ENCODE assay signal across 9 mouse cellular contexts in the genomic region with DNA sequence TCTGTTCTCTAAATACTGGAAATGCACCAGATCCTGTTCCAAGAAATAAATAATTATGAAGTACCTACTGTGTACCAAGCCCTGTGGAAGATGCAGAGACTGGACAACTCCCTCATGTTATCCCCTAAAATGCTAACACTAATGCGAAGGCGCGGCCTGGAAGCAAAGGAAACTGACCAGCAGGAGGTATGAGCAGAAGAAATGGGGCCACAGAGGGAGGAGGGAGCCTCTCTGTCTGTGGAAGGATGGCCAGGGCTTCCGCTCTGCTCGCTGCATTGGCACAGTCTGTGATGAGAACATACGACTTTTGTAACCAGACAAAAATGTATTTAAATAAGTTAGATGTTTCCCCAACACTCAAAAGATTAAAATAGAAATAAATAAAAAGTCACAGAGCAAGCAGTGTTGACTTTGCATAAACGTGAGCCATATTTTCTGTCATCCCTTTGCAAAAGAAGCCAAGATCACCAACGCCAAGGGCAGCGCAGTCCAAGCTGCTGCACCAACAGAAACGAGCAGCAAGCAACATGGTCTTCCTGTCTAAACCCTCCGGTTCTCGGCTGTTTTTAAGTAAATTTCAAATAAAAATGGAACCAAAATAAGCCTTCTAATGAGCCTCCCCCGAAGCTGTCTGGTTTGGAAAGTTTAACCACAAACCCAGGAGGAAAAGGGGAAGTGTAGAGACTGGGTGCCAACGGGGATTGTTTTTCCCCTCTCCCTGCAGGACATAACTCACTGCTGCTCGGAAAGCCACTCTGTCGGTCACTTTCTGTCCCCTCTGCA. TPM values are rescaled to one million over a fixed set of nuclear protein-coding genes. Genes with fewer than 3 reads are reported as not detected.
DNase-seq lines count a peak whose midpoint lies in the region; ATAC-seq and TF ChIP-seq lines count a peak whose summit lies in the region.
"Had no signal": no experiment of that assay in that cellular context is flagged by ENCODE, and none has a peak within 500 bp of the region (broad histone marks: within the 10 kb centered on the region; RNA-seq: fewer than 3 reads in every experiment).

No protein-coding gene starts in this region.

- TF ChIP-seq CTCF in thymus, adult 2 months (IDR thresholded peaks at IDR 0.05; ENCODE audit: borderline replicate concordance, control insufficient read depth, extremely low read depth, insufficient read depth, low read length, poor library complexity) = no peak
- peak; percentile 24; the same call in 1 of the 2 replicates for TF ChIP-seq CTCF in intestine, postnatal 0 days (IDR thresholded peaks at IDR 0.05; ENCODE audit: low read depth)

- no peaks in the 10 kb centered on the region for H3K9me3 ChIP-seq in intestine, postnatal 0 days (ENCODE audit: control insufficient read depth)
- H3K9me3 ChIP-seq in stomach, embryonic 16.5 days (replicated peaks; ENCODE audit: control insufficient read depth, low read length) = no peaks in the 10 kb centered on the region
- H3K9me3 ChIP-seq: hindbrain, embryonic 10.5 days had no signal

- 25% methylated on average over 16 of the region's 16 CpGs for WGBS in thymus, adult 2 months
- WGBS in intestine, postnatal 0 days = 58% methylated on average over 16 of the region's 16 CpGs
- WGBS in stomach, embryonic 16.5 days = 37% methylated on average over 16 of the region's 16 CpGs

- H3K36me3 ChIP-seq in thymus, adult 2 months (ENCODE audit: control insufficient read depth, insufficient read depth, low read length) = no peaks in the 10 kb centered on the region
- H3K36me3 ChIP-seq in intestine, postnatal 0 days (ENCODE audit: control insufficient read depth, insufficient read depth) = no peaks in the 10 kb centered on the region
- no peaks in the 10 kb centered on the region for H3K36me3 ChIP-seq in stomach, embryonic 16.5 days (ENCODE audit: control insufficient read depth, insufficient read depth, low read length)
- H3K36me3 ChIP-seq: hindbrain, embryonic 10.5 days had no signal

- peak overlapping the region; percentile 38; the same call in 1 of the 2 replicates for H3K27ac ChIP-seq in thymus, adult 2 months (ENCODE audit: control insufficient read depth, insufficient read depth, low read length)
- peak overlapping the region; percentile 35; the same call in 1 of the 2 replicates for H3K27ac ChIP-seq in intestine, postnatal 0 days (ENCODE audit: low read depth, low read length)
- H3K27ac ChIP-seq in stomach, embryonic 16.5 days (ENCODE audit: low read length) = peak overlapping the region; percentile 94
- H3K27ac ChIP-seq: hindbrain, embryonic 10.5 days had no signal

- peak; percentile 34 for DNase-seq in gastrocnemius, postnatal 10 days
- no peak for DNase-seq in gastrocnemius, adult 18-20 months (ENCODE audit: low spot score)
- no peak for DNase-seq in thymus, adult 2 months
- no peak for DNase-seq in thymus, postnatal 0 days (ENCODE audit: low spot score)
- no peak for DNase-seq in right cerebral cortex, adult 18-20 months
- no peak for DNase-seq in retina, embryonic 14.5 days (ENCODE audit: low spot score)

- no peak overlapping the region; the same call in 1 of the 2 replicates for H3K4me2 ChIP-seq in intestine, postnatal 0 days (replicated peaks; ENCODE audit: low read depth)
- H3K4me2 ChIP-seq in stomach, embryonic 16.5 days (ENCODE audit: low read depth, low read length) = peak overlapping the region; percentile 34

- peak overlapping the region; percentile 32 for H3K4me3 ChIP-seq in thymus, adult 2 months (ENCODE audit: control insufficient read depth, insufficient read depth, low read length)
- H3K4me3 ChIP-seq in intestine, postnatal 0 days (ENCODE audit: low read depth, low read length) = no peak overlapping the region
- H3K4me3 ChIP-seq in stomach, embryonic 16.5 days (replicated peaks; ENCODE audit: low read length) = 0 out of 2 replicates have a peak overlapping the region, but pooled peaks have one; percentile 1
- H3K4me3 ChIP-seq: hindbrain, embryonic 10.5 days had no signal

- H3K9ac ChIP-seq in intestine, postnatal 0 days (ENCODE audit: low read depth, low read length) = no peak overlapping the region
- peak overlapping the region; percentile 44 for H3K9ac ChIP-seq in stomach, embryonic 16.5 days (ENCODE audit: low read length)

- no peak for TF ChIP-seq POLR2A in thymus, adult 2 months (IDR thresholded peaks at IDR 0.05; ENCODE audit: control insufficient read depth, extremely low read depth, insufficient read depth, low read length, poor library complexity)

- no peaks in the 10 kb centered on the region for H3K27me3 ChIP-seq in thymus, adult 2 months (ENCODE audit: control insufficient read depth, insufficient read depth, low read length)
- no peaks in the 10 kb centered on the region for H3K27me3 ChIP-seq in intestine, postnatal 0 days (replicated peaks; ENCODE audit: control insufficient read depth, insufficient read depth, low read length)
- H3K27me3 ChIP-seq in stomach, embryonic 16.5 days (ENCODE audit: control insufficient read depth, insufficient read depth, low read length) = no peaks in the 10 kb centered on the region

- ATAC-seq in intestine, postnatal 0 days = no peak
- ATAC-seq in stomach, embryonic 16.5 days (ENCODE audit: insufficient read depth, low FRiP score) = peak; percentile 23; the same call in 1 of the 2 replicates

- H3K4me1 ChIP-seq in thymus, adult 2 months (replicated peaks; ENCODE audit: control insufficient read depth, insufficient read depth, low read length) = peaks cover 69% of the 10 kb centered on the region
- 0 out of 2 replicates have a peak, but pooled peaks cover 4% of the 10 kb centered on the region for H3K4me1 ChIP-seq in intestine, postnatal 0 days (replicated peaks; ENCODE audit: control insufficient read depth, insufficient read depth, low read length)
- peaks cover 60% of the 10 kb centered on the region for H3K4me1 ChIP-seq in stomach, embryonic 16.5 days (ENCODE audit: control insufficient read depth, insufficient read depth, low read length)

RNA-seq across cellular contexts. Expression of a gene that starts 18.9 kb away (rescaled TPM):
- total RNA-seq in gastrocnemius, postnatal 10 days (2021) = 10 to 100 TPM; 13.2 to 17.0 TPM
- 1 to 10 TPM; 5.0 to 6.3 TPM for total RNA-seq in gastrocnemius, adult 18-20 months (2021)
- 22.4 and 33.0 TPM in 2 replicates for polyA plus RNA-seq in thymus, adult 2 months (2012; rRNA removed)
- polyA plus RNA-seq in thymus, postnatal 0 days (2015; fragmentation: Nextera tagmentation; extraction: Ambion mirVana) = 26.2 and 27.3 TPM in 2 replicates
- 6.4 and 7.0 TPM in 2 replicates for polyA plus RNA-seq in intestine, postnatal 0 days (2015; fragmentation: Nextera tagmentation; extraction: Ambion mirVana)
- polyA plus RNA-seq in stomach, embryonic 16.5 days (2015; fragmentation: Nextera tagmentation; extraction: Ambion mirVana) = 28.1 and 28.9 TPM in 2 replicates

RNA-seq across cellular contexts. Expression of a gene that starts 47.2 kb away (rescaled TPM):
- total RNA-seq in gastrocnemius, postnatal 10 days (2021) = not detected
- not detected for total RNA-seq in gastrocnemius, adult 18-20 months (2021)
- not detected in 2 replicates for polyA plus RNA-seq in thymus, adult 2 months (2012; rRNA removed)
- polyA plus RNA-seq in thymus, postnatal 0 days (2015; fragmentation: Nextera tagmentation; extraction: Ambion mirVana) = not detected in 2 replicates
- polyA plus RNA-seq in intestine, postnatal 0 days (2015; fragmentation: Nextera tagmentation; extraction: Ambion mirVana) = not detected in 2 replicates
- polyA plus RNA-seq in stomach, embryonic 16.5 days (2015; fragmentation: Nextera tagmentation; extraction: Ambion mirVana) = not detected in 2 replicates
- polyA plus RNA-seq: hindbrain, embryonic 10.5 days had no signal

Comparison
In these comparisons a context has a peak if more than half of its experiments do, and no peak if none do; other contexts are left out.
1. H3K27ac ChIP-seq: peak in every context shown above with its lines; median percentile 94 in stomach, embryonic 16.5 days; 38 in thymus, adult 2 months; 35 in intestine, postnatal 0 days.